Mouse (Mus musculus) activated CD4-positive, CD25-positive, alpha-beta regulatory T cell, adult 4 months (primary cell): Measurements from ENCODE around the gene Ppp2ca. TPM values are rescaled to one million over a fixed set of nuclear protein-coding genes. Genes with fewer than 3 reads are reported as not detected.
A peak's percentile ranks its signal among the peaks of the same experiment; 100 is the strongest.

ENCODE experiments used
- ATAC-seq: one replicate; pipeline ENCODE4 v1.8.0; 2017
- polyA plus RNA-seq, 2 experiments: library from polyadenylated mRNA; unstranded; fragments of 100-300 nt; shearing (Covaris generic); gene quantifications; one replicate each; pipeline ENCODE4 v1.2.1; 2017

Ppp2ca gene
- 10 to 100 TPM; 11.0 to 18.0 TPM for polyA plus RNA-seq

GRCm38 (mm10) chr11:52098398-52098946, at the start of gene Ppp2ca:
TSS of gene Ppp2ca (plus strand) at chr11:52098681.
- peak; percentile 94 for ATAC-seq

DNA sequence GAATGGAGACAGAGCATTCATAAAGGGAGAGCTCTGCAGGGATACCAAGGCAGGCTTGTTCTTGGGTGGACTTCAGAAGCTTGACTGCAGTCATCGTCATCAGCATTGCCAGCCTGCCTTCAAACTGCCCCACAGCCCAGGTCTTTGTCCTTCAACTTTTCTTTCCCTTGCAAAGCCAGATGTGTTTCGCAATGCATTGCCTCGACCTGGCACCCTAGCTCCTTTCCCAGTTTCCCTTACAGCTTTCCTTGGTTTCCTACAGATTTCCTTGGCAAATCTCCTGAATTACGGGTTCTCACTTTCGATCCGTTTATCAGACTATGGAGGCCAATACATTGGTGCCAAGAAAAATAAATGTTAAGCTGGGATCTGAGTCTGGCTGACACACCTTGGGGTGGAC, 45.1 kb upstream of the Ppp2ca start:
- ATAC-seq: no peak

DNA sequence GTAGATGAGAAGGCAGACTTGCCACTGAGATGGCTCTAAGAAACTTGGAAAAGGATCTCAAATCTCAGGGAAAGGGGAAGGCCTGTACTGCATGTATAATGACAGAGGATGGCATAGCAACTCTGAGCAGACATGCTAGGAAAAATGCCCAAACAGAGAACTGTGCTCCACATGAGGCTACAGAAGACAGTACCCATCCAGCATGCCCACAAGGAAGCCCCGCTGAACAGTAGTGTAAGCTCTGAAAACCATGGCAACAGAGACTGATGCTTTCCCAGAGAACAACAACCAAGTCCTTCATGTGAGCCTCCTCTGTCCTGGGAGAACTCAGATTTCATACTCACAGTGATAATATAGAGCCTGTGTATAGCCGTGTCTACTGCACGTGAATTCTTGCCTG, 43.8 kb upstream of the Ppp2ca start:
- ATAC-seq: no peak

DNA sequence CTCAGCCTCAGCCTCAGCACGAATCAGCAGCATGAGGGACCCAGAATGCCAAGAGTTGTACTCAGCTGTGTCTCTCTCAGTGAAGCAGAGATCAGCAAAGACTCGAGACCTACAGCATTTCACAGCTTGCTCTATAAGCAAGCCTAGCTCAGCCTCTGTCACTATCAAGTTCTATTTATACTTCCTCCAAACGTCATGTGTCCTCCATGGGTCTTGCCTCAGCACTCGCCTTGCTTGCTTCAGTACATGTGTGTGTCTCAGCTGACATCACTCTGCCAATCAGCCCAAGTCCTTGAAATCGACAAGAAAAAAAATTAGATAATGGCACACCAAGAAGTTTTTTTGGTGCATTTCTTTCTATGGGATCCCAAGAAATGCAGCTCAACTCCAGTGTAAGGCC, 42.3 kb upstream of the Ppp2ca start:
- no peak for ATAC-seq

- ATAC-seq: no peak
Observed at GRCm38 (mm10) chr11:52059001-52059400, 39.5 kb upstream of the Ppp2ca start.

GRCm38 (mm10) chr11:52060315-52060714, 38.2 kb upstream of the Ppp2ca start:
- ATAC-seq: no peak

GRCm38 (mm10) chr11:52062406-52062805, 36.1 kb upstream of the Ppp2ca start:
- no peak for ATAC-seq

- no peak for ATAC-seq
Observed at GRCm38 (mm10) chr11:52064398-52064797, 34.1 kb upstream of the Ppp2ca start.

DNA sequence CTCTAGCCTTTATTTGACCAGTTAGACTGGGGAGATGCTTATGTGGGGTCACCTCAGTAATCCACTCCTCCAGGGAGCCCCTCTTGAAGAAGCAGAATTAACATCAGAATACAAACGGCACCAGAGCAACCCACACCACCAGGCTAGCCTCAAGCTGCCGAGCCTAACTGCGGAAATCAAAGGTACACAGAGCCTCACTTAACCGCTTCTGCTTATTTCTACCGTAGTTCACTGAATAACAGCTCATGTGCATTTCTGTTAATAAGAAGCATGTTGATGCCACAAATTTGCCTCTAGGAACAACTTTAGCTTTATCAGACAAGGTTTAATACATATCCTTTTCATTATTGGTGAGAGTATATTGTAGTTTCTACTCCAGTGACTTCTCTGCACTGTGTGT, 32.6 kb upstream of the Ppp2ca start:
- ATAC-seq: peak; percentile 65

- no peak for ATAC-seq
Observed at GRCm38 (mm10) chr11:52071768-52072167, 26.7 kb upstream of the Ppp2ca start.

DNA sequence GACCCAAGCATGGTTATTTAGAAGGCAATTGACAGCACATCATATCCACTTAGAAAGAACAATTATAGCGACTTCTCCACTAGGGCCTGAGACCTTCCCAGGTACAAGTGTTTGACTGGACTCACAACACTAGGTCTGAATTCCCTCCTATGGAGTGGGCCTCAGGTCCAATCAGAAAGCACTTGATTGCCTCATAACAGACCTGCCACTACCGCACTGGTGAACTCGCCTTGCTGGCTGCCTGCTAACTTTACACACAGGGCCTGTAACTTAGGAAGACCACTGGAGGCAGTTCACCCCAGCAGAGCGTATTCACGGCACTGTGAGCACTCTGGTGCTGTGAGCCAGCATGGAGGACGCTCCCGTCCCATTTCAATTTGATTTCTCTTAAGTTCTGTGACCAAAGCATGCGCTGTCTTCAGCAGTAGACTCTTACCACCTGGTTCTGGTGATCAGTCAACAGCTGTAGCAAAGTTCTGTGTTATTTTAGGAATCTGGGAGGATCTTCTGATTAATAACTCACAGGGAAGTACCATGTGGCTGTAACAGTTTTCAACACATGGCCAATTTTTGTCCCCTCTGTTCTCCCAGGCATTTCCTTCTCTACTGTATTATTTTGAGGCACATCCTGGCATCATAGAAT, 24.8 kb upstream of the Ppp2ca start:
- no peak for ATAC-seq

DNA sequence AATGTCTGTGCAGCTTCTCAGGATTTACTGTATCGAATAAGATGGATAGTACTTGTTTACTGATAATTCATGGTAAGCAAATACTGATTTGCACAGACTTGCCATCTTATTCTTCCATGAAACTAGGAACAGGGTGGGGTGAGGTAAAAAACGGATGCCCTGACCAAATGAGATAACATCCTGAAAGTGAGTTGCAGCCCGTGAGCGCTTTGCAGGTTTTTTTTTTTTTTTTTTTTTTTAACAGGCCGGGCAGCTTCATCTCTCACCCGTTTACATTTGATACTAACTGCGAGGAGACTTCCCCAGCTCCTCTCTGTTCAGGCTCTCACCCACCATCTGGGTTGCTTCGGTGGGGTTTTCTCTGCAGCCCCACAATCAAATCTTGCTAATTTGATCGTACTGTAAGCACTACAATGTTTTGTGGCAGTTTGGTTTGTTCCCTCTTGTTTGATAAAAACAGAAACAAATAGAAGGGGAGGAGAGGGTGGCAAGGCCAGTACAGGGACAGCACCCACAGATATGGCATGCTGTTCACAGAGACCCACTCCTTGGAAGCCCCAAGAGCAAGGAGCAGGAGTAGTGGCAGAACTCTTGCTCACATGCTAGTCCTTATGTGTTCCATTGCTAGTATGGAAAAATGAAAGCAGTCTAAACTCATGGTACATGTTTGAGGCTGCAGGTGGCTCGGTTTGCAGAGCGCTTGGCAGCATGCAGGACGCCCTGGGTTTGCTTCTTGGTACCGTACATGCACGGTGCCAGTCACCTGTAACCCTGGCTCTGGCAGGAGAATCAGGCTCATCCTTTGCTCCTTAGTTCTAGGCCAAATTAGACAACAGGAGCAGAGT, 23.6 kb upstream of the Ppp2ca start:
- no peak for ATAC-seq

DNA sequence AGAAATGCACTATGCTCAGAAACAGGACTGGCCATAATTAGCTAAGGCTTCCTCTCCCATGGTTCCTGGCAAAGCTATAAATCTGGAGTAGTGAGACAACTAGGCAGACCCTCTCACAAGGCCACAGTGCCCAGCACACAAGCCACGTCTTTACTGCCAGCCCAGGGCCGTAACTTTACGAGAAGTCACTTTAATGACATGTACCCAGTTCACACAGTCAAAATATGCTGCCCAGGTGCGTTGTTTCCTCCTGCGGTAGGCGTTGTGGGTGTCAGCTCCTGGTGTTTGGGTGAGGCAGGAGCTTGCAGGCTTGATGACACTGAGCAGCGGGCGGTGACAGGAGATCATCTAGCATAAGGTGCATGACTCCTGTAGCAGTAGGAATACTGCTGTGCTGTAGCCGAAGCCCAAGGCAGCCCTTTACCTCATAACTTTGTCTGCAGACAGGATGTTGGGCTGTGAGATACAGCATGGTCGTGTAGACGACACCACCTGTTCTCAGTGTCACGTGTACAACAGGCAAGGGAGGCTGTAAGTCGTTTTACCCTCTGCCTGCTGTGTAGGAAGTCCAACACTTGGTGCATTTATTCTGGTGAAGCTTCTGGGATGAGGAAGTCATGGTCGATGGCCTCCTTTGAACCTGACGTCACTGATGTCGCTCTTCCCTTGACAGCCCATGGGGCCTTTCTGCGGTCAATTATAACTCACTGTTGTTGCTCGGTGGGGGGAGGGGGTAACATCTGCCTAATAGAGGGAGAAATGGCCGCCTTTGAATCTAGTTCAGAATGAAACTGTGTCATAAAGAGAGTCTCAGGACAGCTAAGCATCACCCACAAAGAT, 22.5 kb upstream of the Ppp2ca start:
- peak; percentile 78 for ATAC-seq

DNA sequence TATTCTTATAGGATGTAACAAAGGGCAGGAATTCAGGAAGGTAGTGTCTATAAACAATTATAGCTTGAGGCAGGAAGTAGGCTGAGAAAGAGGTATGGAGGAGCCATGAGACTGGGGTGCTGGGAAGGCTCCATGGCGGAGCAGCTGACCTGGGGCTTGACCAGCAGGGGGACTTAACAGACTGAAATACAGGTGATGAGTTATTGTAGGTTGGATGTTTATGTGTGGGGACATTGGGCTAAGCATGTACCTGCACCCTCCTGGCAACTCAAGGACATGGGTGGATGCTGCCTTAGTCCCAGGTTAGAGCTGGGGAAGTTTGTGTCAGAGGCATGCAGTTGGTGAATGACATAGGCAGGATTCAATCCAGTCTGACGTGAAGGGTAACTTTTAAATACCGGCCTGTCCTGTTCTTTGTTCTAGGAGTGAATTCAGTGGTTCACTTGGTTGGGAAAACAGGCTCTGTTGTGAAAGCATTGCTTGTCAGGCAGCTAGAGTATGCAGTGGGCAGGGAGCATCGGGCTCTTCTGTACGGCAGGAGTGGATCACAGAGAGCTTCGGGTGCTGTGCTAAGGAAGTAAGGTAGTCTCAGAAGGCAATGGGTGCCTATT, 21.6 kb upstream of the Ppp2ca start:
- no peak for ATAC-seq

GRCm38 (mm10) chr11:52077939-52078338, 20.5 kb upstream of the Ppp2ca start:
- ATAC-seq: no peak

DNA sequence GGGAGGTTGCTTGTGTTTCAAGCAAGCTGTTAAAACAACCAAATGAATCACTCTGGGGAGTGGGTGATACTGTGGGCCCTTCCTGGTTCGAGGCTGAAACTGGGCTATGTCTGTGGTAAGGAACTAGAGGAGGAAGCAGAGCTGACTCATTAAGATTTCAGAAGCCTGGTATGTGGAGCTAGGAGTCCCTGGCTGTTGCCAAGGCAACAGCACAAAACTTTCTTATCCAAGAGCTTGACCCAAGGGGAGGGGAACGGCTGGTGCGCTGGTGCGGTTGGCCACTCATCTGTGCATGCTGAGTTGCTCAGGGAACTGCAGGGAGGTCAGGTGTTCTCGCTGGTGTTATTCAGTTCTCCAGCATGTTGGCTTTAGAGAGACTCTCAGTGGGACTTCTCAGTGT, 18.5 kb upstream of the Ppp2ca start:
- no peak for ATAC-seq

GRCm38 (mm10) chr11:52080656-52081055, 17.8 kb upstream of the Ppp2ca start:
- no peak for ATAC-seq

- ATAC-seq: no peak
Observed at GRCm38 (mm10) chr11:52085857-52086203, 12.7 kb upstream of the Ppp2ca start.

GRCm38 (mm10) chr11:52086204-52086864, 12.1 kb upstream of the Ppp2ca start:
- ATAC-seq: no peak

DNA sequence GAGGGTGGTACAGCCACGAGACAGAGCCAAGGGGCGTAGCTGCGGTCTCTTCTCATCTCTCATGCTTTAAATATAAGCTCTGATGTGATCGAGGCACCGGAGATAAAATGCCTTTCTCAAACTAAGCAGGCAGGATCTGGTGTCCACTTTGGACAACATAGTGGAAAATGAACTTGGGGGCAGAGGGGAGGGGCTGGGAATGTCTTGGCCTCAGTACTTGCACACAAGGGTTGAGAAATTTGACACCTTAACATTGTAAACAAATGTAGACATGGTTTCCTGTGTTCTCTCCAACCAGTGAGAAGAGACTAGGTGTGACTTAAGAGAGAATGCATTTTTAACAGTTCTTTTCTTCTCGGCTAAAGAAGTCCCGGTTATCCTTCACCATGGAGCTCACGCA, 9.2 kb upstream of the Ppp2ca start:
- no peak for ATAC-seq

DNA sequence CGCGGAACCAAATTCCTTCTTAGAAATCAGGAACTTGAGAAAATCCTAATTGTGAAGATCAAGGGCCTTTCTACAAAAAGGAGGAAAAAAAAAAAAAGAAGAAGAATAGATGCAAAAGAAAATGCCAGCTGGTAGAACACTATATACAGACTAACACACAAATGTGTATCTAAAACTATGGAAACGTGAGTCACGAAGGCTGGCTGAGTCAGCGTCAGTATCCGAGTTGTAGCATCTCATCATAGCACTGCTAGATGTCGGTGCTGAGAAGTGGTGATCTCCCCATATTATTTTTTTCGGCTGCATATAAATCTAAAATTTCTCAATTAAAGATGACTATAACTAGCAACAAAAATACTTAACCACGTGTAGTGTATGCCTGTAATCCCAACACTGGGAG, 7.2 kb upstream of the Ppp2ca start:
- no peak for ATAC-seq

GRCm38 (mm10) chr11:52094568-52094967, 3.9 kb upstream of the Ppp2ca start:
- no peak for ATAC-seq
